Mouse (Mus musculus) v-Abl transformed pro-B cells (cell line): ENCODE measurements around the gene Otub2.

ENCODE experiments used
- in situ Hi-C, 2 experiments: fragments of 400-800 bp; cut with MboI; formaldehyde crosslinking; loops; one replicate each; pipeline ENCODE4 v1.15.1; 2025; ENCODE audit not compliant: unreplicated experiment in 2 of 2

Otub2 gene

DNA sequence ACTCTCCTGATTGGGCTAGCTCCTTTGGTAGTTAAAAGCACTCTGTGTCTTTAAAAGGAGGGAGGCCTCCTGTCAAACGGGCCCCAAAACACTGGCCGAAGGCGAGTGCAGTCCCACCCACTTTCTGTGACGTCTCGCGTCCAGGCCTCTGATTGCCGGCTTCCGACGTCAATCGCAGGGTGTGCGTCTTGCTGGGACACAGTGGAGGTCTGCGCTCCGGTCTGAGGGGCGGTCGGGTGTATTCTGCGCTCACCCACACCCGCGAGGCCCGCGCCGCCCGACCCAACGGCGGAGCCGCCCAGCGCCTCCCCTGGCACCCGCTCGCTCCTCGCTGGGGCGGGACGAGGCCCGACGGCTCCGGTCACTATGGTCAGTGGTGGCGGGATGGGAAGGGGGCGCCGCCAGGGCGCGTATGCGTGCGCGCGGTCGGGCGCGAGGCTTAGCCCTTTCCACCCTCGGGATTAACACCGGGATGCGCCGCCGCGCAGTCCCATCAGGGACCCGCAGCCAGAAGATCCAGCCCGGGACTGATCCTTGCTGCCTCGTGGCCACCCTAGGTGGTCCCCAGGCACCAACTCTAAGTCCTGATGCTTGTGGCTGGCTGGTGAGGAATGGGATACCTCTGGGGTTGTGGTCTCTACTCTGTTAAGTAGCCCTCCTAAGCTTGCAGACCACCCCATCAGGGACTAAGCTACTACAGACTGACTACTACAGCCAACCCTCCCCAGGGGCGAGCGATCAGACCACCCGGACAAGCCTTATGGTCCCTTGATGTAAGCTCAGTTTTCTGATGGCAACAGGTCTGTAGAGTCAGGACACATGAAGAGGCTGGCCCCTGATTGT is at the start of gene Otub2:
TSS of gene Otub2 (plus strand) at position 178 of the 843 bp plus-strand sequence.
- in situ Hi-C loops: loop anchor here in 1 of 2 experiments (25.0 kb wide), 2 partner anchors 626 to 1624 kb away; partner anchors contain the start of genes Gm20604, Gm28051, Gon7 and Syne3

- in situ Hi-C loops: loop anchor here (10.0 to 25.0 kb wide), 3 partner anchors 904 to 1671 kb away; partner anchors contain the start of genes Cpsf2 (in 1 of the 2), Lgmn (in 1 of the 2) and Syne3 (in 1 of the 2)
Measured at GRCm38 (mm10) chr12:103341212-103341611, 47.3 kb upstream of the Otub2 start.

DNA sequence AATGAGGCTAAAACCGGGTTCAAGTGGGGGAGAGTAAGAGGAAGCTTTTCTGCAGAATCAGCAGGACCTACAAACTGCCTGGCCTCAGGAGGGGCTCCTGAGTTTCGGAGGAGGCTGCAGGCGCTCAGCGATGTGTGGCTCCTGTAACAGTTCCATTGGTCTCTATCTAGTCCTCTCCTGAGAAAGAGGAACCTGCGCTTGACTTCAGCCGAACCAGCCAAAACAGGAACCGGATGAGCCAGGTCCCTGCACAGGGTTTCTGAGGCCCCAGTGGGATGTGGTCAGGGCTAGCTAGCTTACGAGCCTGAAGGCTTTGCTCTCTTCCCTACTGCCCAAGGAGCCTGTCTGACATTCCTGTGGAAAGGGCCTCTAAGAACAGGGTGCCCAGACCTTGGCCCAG is 45.0 kb upstream of the Otub2 start:
- in situ Hi-C loops: loop anchor here (10.0 to 25.0 kb wide), 3 partner anchors 906 to 1669 kb away; partner anchors contain the start of genes Cpsf2 (in 1 of the 2), Lgmn (in 1 of the 2) and Syne3 (in 1 of the 2)

DNA sequence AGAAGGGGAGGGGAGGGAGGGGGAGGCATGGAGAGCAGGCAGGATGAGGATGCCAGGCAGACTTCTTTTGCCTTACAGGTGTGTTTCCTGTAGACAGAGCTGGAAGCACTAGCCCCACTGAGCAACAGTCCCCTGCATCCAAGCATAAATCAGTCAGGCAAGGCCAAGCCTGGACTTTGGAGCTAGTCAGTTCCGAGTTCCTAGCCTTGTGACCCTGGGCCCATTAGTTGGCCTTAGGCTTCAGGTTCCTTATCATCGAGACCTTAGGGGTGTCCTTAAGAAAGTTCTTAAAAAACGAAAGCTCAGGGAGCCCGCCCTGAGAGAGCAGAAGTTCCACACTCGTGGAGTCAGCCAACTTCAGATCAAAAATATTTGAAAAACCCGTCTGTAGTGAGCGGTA is 43.5 kb upstream of the Otub2 start:
- in situ Hi-C loops: loop anchor here (10.0 to 25.0 kb wide), 3 partner anchors 908 to 1667 kb away; partner anchors contain the start of genes Cpsf2 (in 1 of the 2), Lgmn (in 1 of the 2) and Syne3 (in 1 of the 2)

DNA sequence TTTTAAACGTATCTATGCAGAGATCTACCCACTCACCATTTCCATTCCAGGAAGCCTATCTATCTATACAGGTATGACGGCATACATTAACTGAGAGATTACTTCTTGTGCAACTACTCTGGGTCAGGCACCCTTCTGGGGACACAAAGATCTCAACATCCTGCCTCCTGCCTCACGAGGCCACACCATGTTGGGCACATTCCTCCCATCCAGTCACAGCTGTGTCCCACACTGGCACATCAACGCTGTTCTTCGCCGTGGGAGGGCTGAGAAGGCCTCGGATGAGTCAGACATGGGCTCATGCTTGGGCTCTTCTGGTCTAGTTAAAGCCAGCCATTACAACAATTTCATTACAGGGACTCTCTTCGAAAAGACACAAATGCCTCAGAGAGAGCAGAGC is 41.5 kb upstream of the Otub2 start:
- in situ Hi-C loops: loop anchor here (10.0 to 25.0 kb wide), 3 partner anchors 910 to 1665 kb away; partner anchors contain the start of genes Cpsf2 (in 1 of the 2), Lgmn (in 1 of the 2) and Syne3 (in 1 of the 2)

- in situ Hi-C loops: loop anchor here (10.0 to 25.0 kb wide), 3 partner anchors 910 to 1665 kb away; partner anchors contain the start of genes Cpsf2 (in 1 of the 2), Lgmn (in 1 of the 2) and Syne3 (in 1 of the 2)
Measured at GRCm38 (mm10) chr12:103347406-103347805, 41.1 kb upstream of the Otub2 start.

DNA sequence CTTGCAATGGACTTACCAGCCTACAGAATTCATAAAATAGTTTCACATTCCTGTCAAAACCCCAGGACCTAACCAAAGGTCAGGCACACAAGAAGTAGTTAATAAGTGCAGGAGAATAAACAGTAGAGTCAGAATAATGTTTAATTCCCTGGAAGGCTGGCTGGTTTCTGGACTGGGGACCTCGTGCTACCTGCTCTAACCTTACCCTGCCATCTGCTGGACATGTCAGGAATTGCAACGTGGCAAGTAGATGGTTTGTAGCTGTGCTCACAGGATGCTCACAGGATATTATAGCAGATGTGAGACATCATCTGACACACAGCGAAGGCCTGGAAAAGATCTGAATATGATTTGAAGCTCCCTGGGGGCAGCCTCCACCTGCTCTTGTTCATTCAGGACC is 40.0 kb upstream of the Otub2 start:
- in situ Hi-C loops: loop anchor here (10.0 to 25.0 kb wide), 3 partner anchors 911 to 1664 kb away; partner anchors contain the start of genes Cpsf2 (in 1 of the 2), Lgmn (in 1 of the 2) and Syne3 (in 1 of the 2)

DNA sequence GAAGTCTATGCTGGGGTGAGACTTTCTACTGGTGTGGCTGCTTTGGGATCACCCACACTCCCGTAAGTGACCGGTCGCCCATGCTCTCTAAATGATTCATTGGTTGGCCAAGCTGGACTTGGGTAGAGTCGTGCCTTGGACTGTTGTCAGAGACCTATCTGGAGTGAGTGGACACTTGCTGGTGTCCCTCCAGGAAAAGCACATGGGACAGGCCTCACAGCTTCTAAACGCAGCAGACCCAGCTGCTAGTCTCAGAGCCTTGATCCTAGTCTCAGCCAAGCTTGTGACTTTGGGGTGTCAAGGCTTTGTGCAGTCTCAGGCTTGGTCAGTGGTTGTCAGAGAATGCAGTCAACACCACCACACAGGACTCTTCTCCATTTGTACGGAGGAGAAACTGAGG is 35.7 kb upstream of the Otub2 start:
- in situ Hi-C loops: no loop called here

DNA sequence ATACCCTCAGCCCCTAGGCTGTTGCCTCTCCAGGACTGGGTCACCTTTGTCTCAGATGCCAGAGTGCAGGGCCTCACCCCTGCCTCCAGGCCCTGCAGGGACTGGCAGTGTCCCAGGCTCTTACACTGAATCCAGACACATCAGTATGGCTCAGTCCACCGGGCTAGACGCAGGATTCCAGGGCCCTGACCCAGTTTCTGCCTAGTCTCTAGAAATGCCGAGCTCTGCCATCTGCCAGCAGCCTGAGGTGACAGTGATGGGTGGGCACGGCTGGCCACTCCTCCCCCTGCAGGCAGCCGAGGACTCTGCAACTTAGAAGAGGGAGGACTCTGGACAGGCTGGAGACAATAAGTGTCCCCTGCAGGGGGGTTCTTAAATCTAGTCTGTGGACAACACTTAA is 34.9 kb upstream of the Otub2 start:
- in situ Hi-C loops: no loop called here

GRCm38 (mm10) chr12:103355746-103356414 is 32.6 kb upstream of the Otub2 start, which contains the start of gene Asb2:
Gene Asb2 (minus strand): TSS chr12:103356001.
- in situ Hi-C loops: no loop called here

GRCm38 (mm10) chr12:103356415-103356748 is 32.1 kb upstream of the Otub2 start:
- in situ Hi-C loops: no loop called here

- in situ Hi-C loops: no loop called here
Measured at GRCm38 (mm10) chr12:103358216-103358615, 30.3 kb upstream of the Otub2 start.

DNA sequence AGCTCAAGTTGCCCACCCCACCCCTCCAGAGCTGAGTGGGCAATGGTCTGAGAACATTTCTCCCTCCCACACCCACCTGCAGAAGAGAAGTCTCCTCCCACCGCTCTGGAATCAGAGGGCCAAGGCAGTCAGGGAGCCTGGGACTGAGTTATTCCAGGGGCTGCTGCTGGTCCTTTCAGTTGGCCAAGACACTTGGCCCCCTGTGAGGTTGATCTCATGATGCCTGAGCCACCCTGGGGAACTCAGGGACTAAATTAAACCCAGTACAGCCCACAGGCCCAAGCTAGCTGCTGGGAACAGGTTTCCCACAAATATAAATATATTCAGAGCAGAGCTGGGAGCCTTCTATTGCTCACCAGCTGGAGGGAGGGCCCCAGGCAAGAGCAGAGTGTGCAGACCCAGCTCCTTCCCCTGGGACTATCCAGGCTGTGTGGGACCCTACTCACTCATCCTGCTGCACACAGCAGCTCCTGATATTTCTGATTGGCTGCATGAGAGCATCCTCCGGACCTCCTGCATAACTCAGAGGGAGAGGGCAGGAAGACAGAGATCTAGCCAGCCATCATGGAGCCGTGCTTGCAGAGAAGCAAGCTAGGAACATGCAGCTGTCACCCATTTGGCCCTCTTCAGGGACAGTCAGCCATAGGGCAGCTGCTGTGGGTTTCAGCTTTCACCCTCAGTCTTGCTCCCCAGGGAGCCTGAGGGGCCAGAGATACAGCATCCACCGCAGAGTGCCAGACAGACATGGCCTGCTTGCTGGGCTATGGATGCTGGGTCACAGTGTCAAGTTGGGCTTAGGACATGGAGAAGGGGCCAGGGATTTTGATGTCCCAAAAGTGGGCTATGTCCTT is 29.3 kb upstream of the Otub2 start:
- in situ Hi-C loops: no loop called here

DNA sequence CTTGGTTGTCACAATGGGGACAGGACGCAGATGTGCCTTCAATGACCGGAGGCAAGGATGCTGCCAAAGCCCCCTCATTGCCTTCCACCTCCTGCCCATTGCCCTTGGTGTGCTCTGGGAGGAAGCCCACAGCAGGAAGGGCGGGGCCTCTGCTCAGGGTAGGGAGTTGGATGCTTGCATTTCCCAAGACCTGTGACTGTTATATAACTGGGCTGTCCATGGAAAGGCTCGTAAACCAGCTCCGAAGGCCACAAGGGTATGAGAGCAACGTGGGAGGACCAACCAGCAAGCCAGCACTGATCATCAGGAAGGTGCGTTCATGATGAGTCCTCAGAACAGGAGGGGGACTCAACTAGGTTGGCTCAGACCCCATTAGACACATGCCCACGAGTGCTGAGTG is 27.7 kb upstream of the Otub2 start:
- in situ Hi-C loops: no loop called here

- in situ Hi-C loops: no loop called here
Measured at GRCm38 (mm10) chr12:103361539-103362307, 26.8 kb upstream of the Otub2 start.

GRCm38 (mm10) chr12:103362336-103362735 is 26.1 kb upstream of the Otub2 start:
- in situ Hi-C loops: no loop called here

GRCm38 (mm10) chr12:103367171-103367570 is 21.3 kb upstream of the Otub2 start:
- in situ Hi-C loops: loop anchor here (5.0 kb wide), 3 partner anchors 35 to 225 kb away; no protein-coding TSS in a partner anchor

- in situ Hi-C loops: loop anchor here (5.0 kb wide), 3 partner anchors 35 to 225 kb away; no protein-coding TSS in a partner anchor
Measured at GRCm38 (mm10) chr12:103367620-103368325, 20.7 kb upstream of the Otub2 start.
